ENCODE assay signal across 8 mouse cellular contexts in genomic region chr6:136809077-136809476, GRCm38 (mm10). TPM values are rescaled to one million over a fixed set of nuclear protein-coding genes. Genes with fewer than 3 reads are reported as not detected.
DNase-seq lines count a peak whose midpoint lies in the region; ATAC-seq lines count a peak whose summit lies in the region.

No protein-coding gene starts in this region.

- peak overlapping the region; percentile 91 for H3K4me2 ChIP-seq in heart, embryonic 14.5 days (ENCODE audit: low read length)

- 23% methylated on average over 14 of the region's 14 CpGs for WGBS in heart, embryonic 14.5 days

- no peak for ATAC-seq in heart, embryonic 14.5 days (ENCODE audit: insufficient number of reproducible peaks, insufficient read depth, low FRiP score, low read depth)
- peak; percentile 33 for ATAC-seq in megakaryocyte progenitor cell, adult 5-6 weeks (replicated peaks; ENCODE audit: poor library complexity)

- no peaks in the 10 kb centered on the region for H3K27me3 ChIP-seq in heart, embryonic 14.5 days (ENCODE audit: control insufficient read depth, insufficient read depth, low read length)

- H3K27ac ChIP-seq in heart, embryonic 14.5 days (replicated peaks in 1 of 2; ENCODE audit: control insufficient read depth in 1 of 2, insufficient read depth in 1 of 2, low read depth in 2 of 2, low read length in 2 of 2), result no peak overlapping the region

- H3K9ac ChIP-seq in heart, embryonic 14.5 days (ENCODE audit: low read length), result peak overlapping the region; percentile 78

- H3K4me1 ChIP-seq in heart, embryonic 14.5 days (ENCODE audit: control insufficient read depth in 2 of 2, insufficient read depth in 2 of 2, low read length in 2 of 2), result peaks cover 7 to 14% of the 10 kb centered on the region in 2 experiments

- peaks cover 24% of the 10 kb centered on the region for H3K36me3 ChIP-seq in heart, embryonic 14.5 days (ENCODE audit: control insufficient read depth, insufficient read depth, low read length)

- H3K4me3 ChIP-seq in heart, embryonic 14.5 days (ENCODE audit: control insufficient read depth in 1 of 2, insufficient read depth in 1 of 2, low read depth in 1 of 2, low read length in 2 of 2), result peak overlapping the region; percentile 77 to 90

- no peaks in the 10 kb centered on the region for H3K9me3 ChIP-seq in heart, embryonic 14.5 days (ENCODE audit: control insufficient read depth, low read length)

- peak; percentile 55 to 65 for DNase-seq in right cerebral cortex, adult 2 months (ENCODE audit: low spot score in 2 of 2)
- no peak for DNase-seq in right cerebral cortex, postnatal 4 days
- peak; percentile 82 for DNase-seq in c-Kit-positive CD71-negative TER-119-negative erythroid progenitor cells, embryonic 14.5 days (ENCODE audit: low read depth)
- peak; percentile 50 to 61 for DNase-seq in kidney, postnatal 25 days
- DNase-seq in thymus, postnatal 0 days (ENCODE audit: low spot score), result peak; percentile 59
- no peak for DNase-seq in right cerebral cortex, postnatal 14 days

RNA-seq across cellular contexts. Expression of gene H2afj, which starts 1.0 kb away (rescaled TPM):
- polyA plus RNA-seq in heart, embryonic 14.5 days (2014; fragmentation: Nextera tagmentation; extraction: Ambion mirVana), result 71.4 TPM in 2 replicates
- 46.1 and 54.3 TPM in 2 replicates for total RNA-seq in megakaryocyte progenitor cell, adult 5-6 weeks (2015)
- 69.3 and 79.7 TPM in 2 replicates for total RNA-seq in megakaryocyte progenitor cell, adult 5-6 weeks (2017)
- polyA plus RNA-seq in thymus, postnatal 0 days (2015; fragmentation: Nextera tagmentation; extraction: Ambion mirVana), result 341 and 352 TPM in 2 replicates

RNA-seq across cellular contexts. Expression of gene Hist4h4, which starts 4.9 kb away (rescaled TPM):
- 0.20 and 0.35 TPM in 2 replicates for polyA plus RNA-seq in heart, embryonic 14.5 days (2014; fragmentation: Nextera tagmentation; extraction: Ambion mirVana)
- total RNA-seq in megakaryocyte progenitor cell, adult 5-6 weeks (2015), result 16.6 and 20.5 TPM in 2 replicates
- 38.8 and 46.4 TPM in 2 replicates for total RNA-seq in megakaryocyte progenitor cell, adult 5-6 weeks (2017)
- 1.3 and 2.0 TPM in 2 replicates for polyA plus RNA-seq in thymus, postnatal 0 days (2015; fragmentation: Nextera tagmentation; extraction: Ambion mirVana)

RNA-seq across cellular contexts. Expression of gene BC049715, which starts 18.3 kb away (rescaled TPM):
- polyA plus RNA-seq in heart, embryonic 14.5 days (2014; fragmentation: Nextera tagmentation; extraction: Ambion mirVana), result 1.1 and 2.3 TPM in 2 replicates
- 1.2 and 2.2 TPM in 2 replicates for total RNA-seq in megakaryocyte progenitor cell, adult 5-6 weeks (2015)
- total RNA-seq in megakaryocyte progenitor cell, adult 5-6 weeks (2017), result 3.5 and 8.7 TPM in 2 replicates
- polyA plus RNA-seq in thymus, postnatal 0 days (2015; fragmentation: Nextera tagmentation; extraction: Ambion mirVana), result 2.1 and 3.0 TPM in 2 replicates

RNA-seq across cellular contexts. Expression of gene Wbp11, which starts 19.0 kb away (rescaled TPM):
- 67.7 and 69.5 TPM in 2 replicates for polyA plus RNA-seq in heart, embryonic 14.5 days (2014; fragmentation: Nextera tagmentation; extraction: Ambion mirVana)
- total RNA-seq in megakaryocyte progenitor cell, adult 5-6 weeks (2015), result 112 and 118 TPM in 2 replicates
- 40.9 and 47.7 TPM in 2 replicates for total RNA-seq in megakaryocyte progenitor cell, adult 5-6 weeks (2017)
- polyA plus RNA-seq in thymus, postnatal 0 days (2015; fragmentation: Nextera tagmentation; extraction: Ambion mirVana), result 88.9 and 90.5 TPM in 2 replicates

RNA-seq across cellular contexts. Expression of gene Smco3, which starts 26.2 kb away (rescaled TPM):
- polyA plus RNA-seq in heart, embryonic 14.5 days (2014; fragmentation: Nextera tagmentation; extraction: Ambion mirVana), result not detected in 2 replicates
- total RNA-seq in megakaryocyte progenitor cell, adult 5-6 weeks (2015), result 0.07 TPM in 1 of 2 replicates, not detected in the other
- 0.33 and 1.2 TPM in 2 replicates for total RNA-seq in megakaryocyte progenitor cell, adult 5-6 weeks (2017)
- 0.16 TPM in 1 of 2 replicates, not detected in the other for polyA plus RNA-seq in thymus, postnatal 0 days (2015; fragmentation: Nextera tagmentation; extraction: Ambion mirVana)

Comparison
In these comparisons a context has a peak if more than half of its experiments do, and no peak if none do; other contexts are left out.
1. DNase-seq: peak in right cerebral cortex, adult 2 months (2 of 2), c-Kit-positive CD71-negative TER-119-negative erythroid progenitor cells, embryonic 14.5 days (single experiment), kidney, postnatal 25 days (2 of 2) and thymus, postnatal 0 days (single experiment); none in right cerebral cortex, postnatal 4 days (single experiment) and right cerebral cortex, postnatal 14 days (single experiment).